Mouse (Mus musculus): ENCODE data around the gene Sirt4.
"Not testable (repeated sequence)": the region's sequence is repeated elsewhere in the genome, so short reads cannot be mapped to it uniquely, and the experiment has no call there.

The Sirt4 gene

DNA sequence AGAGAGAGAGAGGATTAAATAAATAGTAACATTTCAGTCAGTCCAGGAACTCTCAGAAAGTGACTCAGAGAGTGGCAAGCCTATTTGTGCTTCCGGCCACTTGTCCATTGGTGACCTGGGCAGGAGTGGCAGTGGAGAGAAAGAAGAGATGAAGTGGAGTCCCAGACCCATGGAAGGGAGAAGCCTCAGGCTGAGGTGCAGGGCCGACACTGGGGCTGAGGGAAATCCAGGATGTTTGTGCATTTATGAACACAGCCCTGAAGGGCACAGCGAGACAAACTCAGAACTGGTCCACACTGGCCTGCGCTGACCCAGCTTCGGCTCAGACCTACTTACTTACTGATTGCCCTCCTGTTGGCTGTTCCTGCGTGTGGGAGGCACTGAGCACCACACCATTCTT is 14.7 kb downstream of the Sirt4 start:
- DNase-seq = no peak

DNA sequence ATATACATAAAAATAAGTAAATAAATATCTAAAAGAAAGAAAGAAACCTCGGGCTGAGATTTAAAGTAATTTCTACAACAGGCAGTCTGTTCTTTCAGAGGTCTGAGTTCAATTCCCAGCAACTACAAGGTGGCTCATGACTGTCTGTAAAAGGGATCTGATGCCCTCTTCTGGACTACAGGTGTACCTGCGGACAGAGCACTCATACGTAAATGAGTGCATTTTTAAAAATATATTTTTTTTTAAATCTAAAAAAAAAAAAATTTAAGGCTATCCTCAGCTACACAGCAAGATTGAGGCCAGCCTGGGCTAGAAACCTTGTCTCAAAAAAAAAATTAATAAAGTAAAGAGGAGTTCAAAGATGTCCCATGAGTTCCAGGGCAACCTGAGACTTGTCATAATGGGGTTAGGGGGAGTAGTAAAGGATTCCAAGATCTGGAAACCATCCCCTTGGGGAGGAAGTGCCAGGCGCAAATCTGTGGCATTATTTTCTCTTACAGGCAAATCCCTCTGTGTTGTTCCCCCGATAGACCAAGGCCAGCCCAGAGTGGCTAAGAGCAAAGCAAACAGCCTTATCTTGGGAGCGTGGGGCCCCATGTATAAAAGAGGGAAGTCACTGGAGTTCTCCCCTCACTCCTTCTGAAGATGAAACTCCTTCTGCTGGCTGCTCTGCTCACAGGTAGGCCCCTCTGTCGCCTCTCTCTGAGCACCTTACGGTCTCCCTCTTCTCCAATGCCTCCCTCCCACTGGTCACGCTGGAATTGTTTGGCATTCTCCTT is 18.7 kb downstream of the Sirt4 start, which contains the start of gene Pla2g1b:
Gene Pla2g1b, plus strand, starts transcription at position 621 of the 779 bp plus-strand sequence.
- no peak for DNase-seq

DNA sequence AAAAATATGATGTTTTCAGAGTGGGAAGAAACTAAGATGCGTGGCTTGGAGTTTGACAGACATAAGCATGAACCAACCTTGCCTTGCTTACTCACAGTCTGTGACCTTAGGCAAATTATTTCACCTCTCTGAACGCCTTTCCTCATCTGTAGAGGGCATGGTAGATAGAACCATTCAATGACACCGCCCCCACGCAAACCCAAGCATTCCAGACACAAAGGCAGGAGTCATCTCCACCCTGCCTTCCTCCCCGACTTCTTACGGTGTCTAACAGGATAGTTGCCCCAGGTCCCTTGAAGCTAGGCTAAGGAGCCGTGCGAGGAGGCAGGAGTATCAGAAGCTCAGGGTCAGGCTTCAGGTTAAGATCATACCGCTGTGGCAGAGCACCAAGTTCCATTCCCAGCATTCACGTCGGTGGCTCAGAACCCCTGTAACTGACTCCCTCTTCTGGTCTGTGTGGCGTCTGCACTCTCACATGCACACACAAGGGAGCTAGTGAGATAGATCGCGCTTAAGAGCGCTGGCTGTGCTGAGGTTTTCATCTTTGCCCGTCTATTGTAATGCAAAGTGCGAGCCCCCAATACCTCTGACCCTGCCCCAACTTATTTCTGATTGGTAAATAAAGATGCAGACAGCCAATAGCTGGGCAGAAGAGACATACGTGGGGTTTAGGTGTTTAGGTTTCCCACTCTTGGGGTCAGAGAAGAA is 20.0 kb downstream of the Sirt4 start:
- no peak for DNase-seq

DNA sequence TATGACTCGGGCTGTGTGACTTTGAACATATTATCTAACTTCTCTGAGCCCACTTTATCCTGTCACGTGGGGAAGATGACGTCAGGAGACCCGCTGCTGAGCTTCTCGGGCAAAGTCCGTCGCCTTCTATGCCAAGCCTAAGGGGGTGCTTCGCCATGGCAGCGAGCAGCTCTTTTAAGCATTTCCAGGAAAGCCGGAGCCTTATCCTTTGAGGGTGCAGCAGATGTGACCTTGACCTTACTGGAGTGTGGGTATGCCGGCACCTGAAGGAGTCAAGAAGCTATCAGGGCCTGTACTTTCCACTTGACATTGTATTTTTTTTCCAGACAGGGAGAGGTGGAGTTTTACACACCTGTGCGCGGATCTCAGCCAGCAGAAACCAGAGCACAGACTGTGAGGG is 25.6 kb downstream of the Sirt4 start:
- DNase-seq = no peak

DNA sequence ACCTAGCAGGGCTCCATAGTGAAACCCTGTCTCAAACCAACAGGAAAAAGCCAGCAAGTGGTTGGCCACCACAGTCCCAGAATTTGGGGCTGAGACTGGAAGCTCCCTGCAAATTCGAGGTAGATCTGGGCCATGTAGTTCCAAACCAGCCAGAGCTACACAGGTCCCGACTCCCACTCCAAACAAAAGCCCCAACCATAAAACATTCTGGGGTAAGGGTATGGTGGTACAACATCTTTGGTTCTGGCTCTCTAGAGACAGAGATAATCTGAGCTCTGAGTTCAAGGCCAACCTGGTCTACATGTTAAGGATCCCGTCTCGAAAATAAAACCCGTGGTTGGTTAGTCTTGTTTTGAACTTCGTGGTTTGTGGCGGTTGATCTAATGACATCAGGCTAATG is 28.7 kb downstream of the Sirt4 start:
- DNase-seq = no peak

DNA sequence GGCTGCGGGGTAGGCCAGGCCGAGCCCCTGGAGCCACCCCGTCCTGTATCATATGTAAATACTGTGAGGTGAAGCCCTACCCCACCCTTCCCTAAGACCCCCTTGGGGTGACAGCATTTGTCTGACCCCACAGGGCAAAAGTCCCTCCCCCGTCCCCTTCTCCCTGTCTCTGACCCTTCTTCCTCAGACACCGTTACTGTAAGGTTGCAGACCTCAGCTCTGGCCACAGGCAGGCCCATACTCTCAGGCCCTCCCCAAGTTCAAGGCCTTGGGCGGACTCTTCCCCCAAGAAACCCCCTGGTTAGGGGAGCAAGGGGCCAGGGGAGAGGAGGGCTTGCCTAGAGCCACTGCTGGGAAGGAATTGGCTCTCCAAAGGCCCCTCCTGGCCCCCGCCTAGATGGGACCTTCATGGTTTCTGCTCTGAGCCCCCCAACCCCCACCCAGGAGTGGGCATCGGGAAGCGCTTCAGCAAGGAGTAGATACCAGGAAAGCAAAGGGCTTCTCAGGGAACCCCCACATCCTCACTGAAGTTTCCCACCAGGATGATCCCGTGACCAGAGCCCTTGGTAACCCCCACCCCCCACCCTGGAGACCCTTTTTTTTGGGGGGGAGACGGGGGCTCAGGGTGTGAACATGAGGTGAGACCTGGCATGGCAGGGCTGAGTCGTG is 30.0 kb downstream of the Sirt4 start:
- DNase-seq = no peak

DNA sequence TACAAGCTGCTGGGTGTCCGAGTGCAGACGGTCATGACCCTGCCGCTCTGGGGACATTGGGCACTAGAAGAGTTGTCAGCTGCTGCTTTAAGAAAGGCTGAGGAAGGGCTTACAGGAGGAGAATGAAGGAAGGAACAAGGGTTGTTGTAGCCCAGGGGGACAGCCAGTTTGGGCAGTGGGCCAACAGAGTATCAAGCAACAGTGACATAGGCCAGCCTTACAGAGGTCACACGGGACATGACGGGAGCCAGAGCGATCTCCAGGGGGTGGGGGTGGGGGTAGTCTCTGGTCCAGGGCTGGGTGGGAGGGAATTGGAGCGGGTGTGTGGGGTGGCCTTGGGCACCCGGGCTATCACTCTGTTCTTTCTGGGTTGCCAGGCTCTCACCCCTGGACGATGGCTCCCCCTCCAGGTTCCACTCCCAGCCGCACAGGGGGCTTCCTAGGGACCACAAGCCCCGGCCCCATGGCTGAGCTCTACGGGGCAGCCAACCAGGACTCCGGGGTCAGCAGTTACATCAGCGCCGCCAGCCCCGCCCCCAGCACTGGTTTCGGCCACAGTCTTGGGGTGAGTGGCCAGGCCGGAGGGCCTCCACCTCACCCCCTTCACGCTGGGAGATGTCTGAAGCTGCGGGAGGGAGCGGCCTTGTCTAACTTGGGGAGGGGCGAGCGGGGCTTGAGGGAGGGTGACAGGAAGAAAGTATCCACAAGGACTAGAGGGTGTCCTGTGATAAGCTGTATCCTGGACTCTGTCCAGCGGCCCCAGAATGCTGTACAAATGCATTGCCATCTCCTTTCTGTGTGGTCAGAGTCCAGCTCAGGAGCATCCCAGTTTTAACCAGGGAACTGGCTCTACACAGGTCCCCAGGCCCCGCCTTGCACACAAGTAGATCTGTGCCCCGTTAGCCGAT is 33.9 kb downstream of the Sirt4 start:
- no peak for DNase-seq

DNA sequence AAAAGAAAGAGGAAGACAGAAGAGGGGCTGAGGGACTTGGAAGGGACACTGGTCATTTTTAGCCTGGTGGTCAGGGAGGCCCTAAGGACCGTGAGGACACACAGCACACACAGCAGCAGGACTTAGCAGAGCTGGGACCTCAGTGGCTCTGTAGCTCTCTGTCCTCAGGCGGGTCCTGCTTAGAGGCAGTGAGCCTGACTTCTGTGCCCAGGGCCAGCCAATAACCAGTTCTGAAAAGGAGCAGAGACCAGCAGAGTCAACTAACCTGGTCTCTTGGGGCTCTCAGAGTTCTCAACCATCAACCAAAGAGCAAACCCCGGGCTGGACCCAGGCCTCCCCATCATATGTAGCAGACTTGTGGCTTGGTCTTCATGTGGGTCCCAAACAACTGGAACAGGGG is 35.3 kb downstream of the Sirt4 start:
- DNase-seq = no peak

DNA sequence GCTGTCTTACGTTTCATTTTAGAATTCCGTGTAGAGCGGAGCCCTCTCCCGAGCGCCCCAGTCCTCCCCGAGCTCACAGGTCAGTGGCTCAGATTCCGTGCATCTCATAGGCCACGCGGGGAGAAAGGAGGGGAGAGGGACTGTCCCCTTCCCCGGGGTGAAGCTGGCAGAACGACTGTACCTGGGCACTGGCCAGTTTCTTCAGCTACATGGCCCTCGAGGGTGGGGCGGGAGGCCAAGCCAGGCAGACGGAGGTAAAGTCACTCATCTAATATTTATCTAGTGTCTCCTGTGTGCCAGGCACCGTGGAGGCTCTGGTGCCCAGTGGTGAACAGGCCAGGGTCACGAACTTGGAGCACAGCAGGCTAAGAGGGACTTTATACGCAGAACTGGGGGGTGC is 37.4 kb downstream of the Sirt4 start:
- no peak for DNase-seq

DNA sequence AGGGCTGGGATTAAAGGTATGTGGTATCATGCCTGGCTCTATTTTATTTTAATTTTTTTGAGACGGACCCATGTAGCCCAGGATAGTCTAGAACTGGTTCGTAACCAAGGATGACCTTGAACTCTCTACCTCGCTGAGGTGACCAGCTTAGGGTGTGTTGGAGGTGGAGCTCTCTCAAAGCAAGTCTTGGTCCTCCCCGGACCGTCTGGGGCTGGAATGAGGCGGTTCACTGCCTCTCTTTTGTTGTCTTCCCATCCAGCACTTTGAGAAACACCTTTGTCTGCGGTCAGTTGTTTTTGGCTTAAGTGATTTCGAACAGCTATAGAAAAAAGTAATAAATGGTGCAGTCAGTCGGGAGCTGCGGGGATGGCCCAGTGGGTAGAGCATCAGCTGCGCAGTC is 40.4 kb downstream of the Sirt4 start:
- no peak for DNase-seq

DNA sequence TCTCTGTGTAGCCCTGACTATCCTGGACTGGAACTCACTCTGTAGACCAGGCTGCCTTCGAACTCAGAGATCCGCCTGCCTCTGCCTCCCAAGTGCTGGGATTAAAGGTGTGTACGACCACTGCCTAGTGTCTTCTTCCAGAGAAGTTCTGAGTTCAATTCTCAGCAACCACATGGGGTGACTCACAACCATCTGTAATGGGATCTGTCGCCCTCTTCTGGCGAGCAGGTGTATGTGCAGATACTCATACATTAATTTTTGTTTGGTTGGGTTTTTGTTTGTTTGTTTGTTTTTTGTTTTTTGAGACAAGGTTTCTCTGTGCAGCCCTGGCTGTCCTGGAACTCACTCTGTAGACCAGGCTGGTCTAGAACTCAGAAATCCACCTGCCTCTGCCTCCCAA is 41.9 kb downstream of the Sirt4 start:
- DNase-seq = not testable (repeated sequence)

DNA sequence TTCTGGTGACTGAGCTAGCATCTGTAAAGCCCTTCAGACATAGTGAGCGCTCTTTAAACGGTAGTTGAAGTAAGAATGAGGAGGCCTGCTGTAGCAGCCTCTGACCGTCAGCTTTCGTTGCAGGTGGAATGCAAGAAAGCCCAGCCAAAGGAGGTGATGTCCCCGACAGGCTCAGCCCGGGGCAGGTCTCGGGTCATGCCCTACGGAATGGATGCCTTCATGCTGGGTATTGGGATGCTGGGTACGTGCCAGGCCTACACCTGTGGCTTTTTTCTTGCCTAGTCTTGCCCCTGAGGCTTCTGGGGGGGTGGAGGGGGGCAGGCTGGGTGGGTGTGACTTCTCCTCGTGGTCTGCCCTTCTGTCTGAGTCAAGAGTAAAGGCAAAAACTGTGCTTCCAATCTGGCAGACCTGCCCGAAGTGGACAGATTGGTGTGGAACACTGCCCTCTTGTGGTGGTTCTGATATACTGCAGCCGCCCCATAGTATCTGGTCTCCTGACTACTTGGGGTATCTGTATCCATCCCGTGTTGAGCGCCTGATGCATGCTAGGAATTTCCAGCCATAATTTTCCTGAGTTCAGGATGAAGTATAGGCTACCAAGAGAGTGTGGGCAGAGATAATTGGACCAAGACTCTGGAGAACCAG is 43.2 kb downstream of the Sirt4 start:
- peak in 1 of 2 experiments; percentile 16 for DNase-seq

DNA sequence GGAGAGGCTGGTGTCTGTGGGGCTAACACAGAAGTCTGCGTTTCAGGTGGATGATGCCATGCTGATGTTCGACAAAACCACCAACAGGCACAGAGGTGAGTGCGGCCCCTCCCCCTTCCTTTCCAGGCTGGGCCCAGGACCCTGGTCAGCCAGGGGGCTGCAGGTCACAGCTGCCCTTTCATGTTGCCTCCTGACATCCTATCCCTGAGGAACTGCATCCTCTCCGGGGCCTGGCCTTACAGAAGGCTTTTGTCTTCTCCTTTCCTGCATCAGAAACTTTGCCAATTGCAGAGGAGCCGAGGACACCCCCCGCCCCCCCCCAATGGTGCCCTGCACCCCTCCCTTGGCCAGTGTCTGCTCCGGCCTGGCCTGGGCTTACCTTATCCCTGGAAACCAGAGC is 45.9 kb downstream of the Sirt4 start:
- no peak for DNase-seq

DNA sequence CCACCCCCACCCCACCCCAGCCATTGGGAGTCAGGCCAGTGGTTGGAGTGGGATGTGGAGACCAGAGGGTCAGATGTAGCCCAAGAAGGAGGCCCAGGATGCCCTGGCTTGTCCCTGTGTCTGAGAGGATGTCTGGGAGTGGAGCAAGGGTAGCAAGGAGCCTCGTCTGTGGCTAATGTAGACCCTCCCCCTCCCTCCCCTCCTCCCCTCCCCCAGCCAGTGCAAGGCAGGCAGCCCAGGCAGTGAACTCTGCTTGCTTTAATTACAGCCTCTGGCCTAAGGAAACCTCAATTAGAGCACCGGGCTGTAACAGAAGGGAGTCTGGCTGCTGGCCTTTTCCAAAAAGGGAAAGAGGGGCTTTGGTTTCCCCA is 46.6 kb downstream of the Sirt4 start:
- DNase-seq = no peak

DNA sequence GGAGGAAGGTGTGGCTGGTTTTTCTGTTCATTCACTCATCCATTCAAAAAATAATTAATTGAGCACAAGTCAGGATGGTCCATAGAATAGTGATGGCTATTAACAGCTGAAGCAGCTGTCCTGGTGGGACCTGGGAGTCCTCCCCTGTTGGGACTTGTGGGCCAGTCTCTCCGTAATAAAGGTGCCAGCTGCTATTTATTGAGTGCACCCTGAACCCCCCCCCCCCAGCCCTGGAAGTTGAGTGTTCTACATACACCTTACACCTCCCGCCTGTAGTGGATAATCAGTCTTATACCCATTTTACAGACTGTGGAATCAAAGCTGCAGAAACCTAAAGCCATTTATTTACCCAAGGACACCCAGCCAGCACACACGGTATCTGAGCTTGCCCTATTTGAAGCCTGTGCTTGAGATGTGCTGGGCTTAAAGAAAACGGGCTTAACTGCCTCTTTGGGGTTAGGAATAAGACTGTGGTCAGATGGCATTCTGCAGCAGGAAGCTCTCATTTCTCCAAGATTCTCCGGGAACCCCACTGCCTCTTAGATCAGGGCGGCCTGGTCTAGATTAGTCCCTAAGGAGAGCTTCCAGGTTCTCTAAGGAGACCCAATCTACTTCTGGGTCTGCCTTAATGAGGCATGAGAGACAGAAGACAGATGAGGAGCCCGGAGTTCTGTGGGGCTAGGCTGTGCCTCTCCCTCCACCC is 47.1 kb downstream of the Sirt4 start:
- no peak for DNase-seq

DNA sequence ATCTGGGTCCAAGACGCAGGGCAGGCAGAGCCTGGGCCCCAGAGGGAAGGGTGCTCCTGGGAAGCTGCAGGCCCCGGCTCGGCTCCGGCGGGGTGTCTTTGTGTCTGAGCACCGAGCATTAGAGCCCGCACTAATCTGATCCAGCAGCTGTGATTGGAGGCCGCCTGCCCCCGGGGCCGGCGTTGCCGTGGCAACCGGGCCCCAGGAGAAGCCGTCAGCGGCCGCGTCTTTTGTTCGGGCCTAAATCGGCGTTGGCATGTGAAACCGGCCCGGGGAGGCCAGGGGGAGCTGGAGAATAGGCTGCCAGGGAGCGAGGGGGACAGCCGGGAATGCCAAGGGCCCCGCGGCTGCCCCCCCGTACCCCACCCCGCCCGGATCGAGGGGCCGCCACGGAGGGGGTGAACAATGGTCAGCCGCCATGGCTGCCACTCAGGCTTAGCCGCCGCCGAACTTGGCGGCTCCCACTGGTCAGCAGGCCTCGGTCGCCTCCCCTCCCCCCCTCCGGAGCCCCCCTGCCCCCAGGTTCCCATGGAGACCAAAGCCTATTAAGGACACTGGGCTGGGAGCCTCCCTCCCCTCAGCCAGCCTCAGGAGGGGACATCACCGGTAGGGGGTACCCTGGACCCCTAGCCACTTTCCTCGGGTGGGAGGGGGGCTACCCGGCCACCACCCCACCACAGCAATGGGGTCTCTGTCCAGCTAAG is 48.0 kb downstream of the Sirt4 start:
- no peak for DNase-seq

DNA sequence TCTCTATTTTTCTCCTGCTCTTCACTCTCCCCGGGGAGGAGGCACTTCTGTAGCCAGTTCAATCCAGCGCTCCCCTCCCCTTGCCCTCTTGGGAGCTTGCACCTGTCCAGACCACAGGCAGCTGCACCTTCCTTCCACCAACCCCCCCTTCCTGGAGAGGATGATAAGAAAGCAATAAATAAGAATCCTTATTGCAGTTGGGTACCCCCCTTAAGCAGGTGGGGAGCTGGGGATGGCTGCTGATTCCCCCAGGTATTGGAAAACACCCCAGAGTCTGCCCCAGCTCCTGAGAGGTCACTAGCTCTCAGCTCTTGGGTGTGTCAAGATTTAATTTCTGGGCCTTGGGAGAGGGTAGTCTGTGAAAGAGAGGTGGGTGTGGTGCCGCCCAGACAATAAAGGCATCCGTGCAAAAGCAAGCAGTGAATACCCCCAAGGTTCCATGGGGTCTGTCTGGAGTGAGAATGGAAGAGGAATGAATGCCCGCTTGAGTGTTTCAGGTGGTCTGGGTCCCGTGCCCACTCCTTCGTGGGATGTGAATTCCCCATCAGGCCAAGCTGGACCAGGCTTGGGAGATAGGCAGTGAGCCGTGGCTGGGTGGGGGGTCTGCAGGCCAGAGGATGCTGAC is 48.7 kb downstream of the Sirt4 start:
- DNase-seq = no peak

DNA sequence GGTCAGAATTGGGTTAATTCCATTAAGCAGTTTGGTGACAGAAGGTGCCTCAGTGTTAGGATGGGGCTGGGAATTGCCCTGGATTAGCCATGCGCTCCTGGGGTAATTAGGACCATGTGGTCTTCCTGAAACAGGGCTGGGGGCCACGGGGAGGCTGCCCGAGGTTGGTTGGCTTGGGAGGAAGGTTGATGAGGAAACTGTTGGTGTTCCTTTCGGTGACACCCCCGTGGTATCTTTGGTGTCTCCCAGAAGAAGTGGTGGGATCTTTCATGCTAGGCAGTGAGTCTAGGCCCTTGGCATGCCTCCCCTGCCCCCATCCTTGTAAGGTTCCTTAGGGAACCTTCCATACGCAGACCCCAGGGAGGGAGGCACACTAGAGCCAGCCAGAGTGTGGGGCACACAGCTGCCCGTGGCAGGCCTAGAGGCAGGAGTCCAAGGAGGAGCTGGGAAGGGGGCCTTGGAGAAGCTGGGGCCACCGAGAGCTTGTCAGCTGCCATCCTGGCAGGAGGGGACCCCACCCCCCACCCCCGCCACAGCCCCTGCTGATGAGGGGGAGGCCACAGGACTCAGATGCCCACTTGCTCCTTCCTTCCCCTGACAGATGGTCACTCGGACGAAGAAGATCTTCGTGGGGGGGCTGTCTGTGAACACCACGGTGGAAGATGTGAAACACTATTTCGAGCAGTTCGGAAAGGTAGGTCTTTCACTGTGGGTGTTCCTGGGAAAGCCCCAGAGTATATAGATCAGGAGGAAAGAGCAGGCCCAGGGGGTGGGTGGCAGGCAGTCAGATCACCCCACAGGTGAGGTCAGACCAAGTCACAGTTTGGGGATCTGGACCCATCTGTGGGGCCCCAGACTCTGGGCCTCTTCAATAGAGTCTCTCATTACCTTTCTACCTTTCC is 49.4 kb downstream of the Sirt4 start:
- DNase-seq = no peak

DNA sequence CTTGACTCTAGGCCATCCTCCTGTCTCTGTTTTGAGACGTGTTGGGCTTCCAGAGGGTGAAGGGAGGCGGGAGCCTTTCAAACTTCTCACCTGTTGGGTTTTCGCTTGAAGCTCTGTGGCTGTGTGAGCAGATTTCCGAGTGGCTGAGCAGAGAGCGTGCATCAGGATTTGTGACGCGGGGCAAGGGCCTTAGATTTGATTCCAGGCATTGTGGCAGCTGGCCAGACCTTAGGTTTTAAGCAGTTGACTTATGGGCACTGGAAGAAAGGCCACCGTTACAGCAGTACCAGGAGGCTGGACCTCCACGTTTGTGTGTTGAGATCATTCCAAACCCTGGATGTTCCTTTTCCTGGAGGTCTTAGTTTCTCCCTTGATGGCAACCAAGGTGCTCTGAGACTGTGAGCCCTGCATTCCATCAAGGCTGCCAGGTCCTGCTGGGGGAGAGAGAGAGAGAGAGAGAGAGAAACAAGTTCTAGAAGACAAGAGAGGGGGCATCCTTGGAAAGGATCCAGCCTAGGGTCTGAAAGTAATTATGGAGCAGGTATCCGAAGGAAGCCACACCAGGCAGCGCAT is 50.2 kb downstream of the Sirt4 start:
- no peak for DNase-seq
